Comparison of ENCODE assay signal across 10 mouse cellular contexts in the genomic region with DNA sequence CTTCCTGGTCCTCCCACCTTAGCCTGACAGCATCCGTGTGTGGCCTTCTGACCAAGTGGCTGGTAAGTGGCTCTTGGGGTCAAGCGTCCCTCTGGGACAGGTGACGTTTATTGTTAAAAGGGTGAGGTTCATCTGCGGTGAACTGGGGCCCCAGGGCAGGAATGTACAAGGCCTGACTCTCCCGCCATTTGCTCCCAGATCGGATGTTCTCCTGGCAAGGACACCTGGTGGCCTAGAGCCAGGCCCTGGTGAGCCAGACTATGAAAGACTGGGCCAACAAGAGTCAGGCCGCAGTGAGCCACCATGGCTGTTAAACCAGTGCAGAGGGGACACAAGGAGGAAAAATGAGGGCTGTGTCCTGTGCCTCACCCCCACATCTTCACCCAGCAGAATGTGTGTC.
DNase-seq lines count a peak whose midpoint lies in the region; ATAC-seq and TF ChIP-seq lines count a peak whose summit lies in the region.
"Had no signal": no experiment of that assay in that cellular context is flagged by ENCODE, and none has a peak within 500 bp of the region (broad histone marks: within the 10 kb centered on the region; RNA-seq: fewer than 3 reads in every experiment).

No protein-coding gene starts in this region.

- DNase-seq in adrenal gland, postnatal 10 days, result peak; percentile 72
- no peak for DNase-seq in adrenal gland, adult 8-10 months
- peak; percentile 66 for DNase-seq in left cerebral cortex, postnatal 4 days
- DNase-seq in left cerebral cortex, adult 2 months (ENCODE audit: extremely low spot score in 1 of 2, low spot score in 2 of 2), result no peak
- DNase-seq in cerebellum, postnatal 14 days, result peak; percentile 83 to 85
- no peak for DNase-seq in T-cell, adult 2 months (ENCODE audit: low spot score)
- no peak for DNase-seq in heart, adult 11 months

- TF ChIP-seq CTCF in left cerebral cortex, adult 2 months (IDR thresholded peaks at IDR 0.05), result no peak

- H3K9me3 ChIP-seq in kidney, embryonic 16.5 days (ENCODE audit: low read length), result no peaks in the 10 kb centered on the region

- intact Hi-C loops in left cerebral cortex, postnatal 4 days (cut with DNase I), result no loop called here
- intact Hi-C loops in left cerebral cortex, adult 2 months (cut with DNase I), result no loop called here

- H3K27me3 ChIP-seq in kidney, embryonic 16.5 days (ENCODE audit: insufficient read depth, low read length), result no peaks in the 10 kb centered on the region

- no peak overlapping the region for H3K4me3 ChIP-seq in left cerebral cortex, adult 2 months
- no peak overlapping the region for H3K4me3 ChIP-seq in kidney, embryonic 16.5 days (ENCODE audit: low read length)
- H3K4me3 ChIP-seq: heart, adult 2 months had no signal

- ATAC-seq in kidney, embryonic 16.5 days (ENCODE audit: low FRiP score, low TSS enrichment), result no peak

- no peak overlapping the region for H3K4me2 ChIP-seq in kidney, embryonic 16.5 days (replicated peaks; ENCODE audit: low read depth, low read length)

- 46% methylated on average over 7 of the region's 7 CpGs for WGBS in kidney, embryonic 16.5 days

- no peaks in the 10 kb centered on the region for H3K36me3 ChIP-seq in kidney, embryonic 16.5 days (ENCODE audit: insufficient read depth, low read length)

- H3K4me1 ChIP-seq in kidney, embryonic 16.5 days (ENCODE audit: insufficient read depth, low read length), result peaks cover 18% of the 10 kb centered on the region

- no peak overlapping the region for H3K27ac ChIP-seq in left cerebral cortex, adult 2 months
- H3K27ac ChIP-seq in kidney, embryonic 16.5 days (ENCODE audit: low read length), result no peak overlapping the region
- H3K27ac ChIP-seq: heart, adult 2 months; liver, embryonic 14.5 days had no signal

- 0 out of 2 replicates have a peak overlapping the region, but pooled peaks have one; percentile 16 for H3K9ac ChIP-seq in kidney, embryonic 16.5 days (replicated peaks; ENCODE audit: low read length)
- H3K9ac ChIP-seq: liver, embryonic 14.5 days had no signal

Comparison
In these comparisons a context has a peak if more than half of its experiments do, and no peak if none do; other contexts are left out.
1. DNase-seq: peak in adrenal gland, postnatal 10 days (single experiment), left cerebral cortex, postnatal 4 days (single experiment) and cerebellum, postnatal 14 days (2 of 2); none in adrenal gland, adult 8-10 months (single experiment), left cerebral cortex, adult 2 months (0 of 2), T-cell, adult 2 months (single experiment) and heart, adult 11 months (single experiment).